Mouse (Mus musculus) midbrain, embryonic 13.5 days (tissue): Measurements from ENCODE around the gene Rps28. TPM values are rescaled to one million over a fixed set of nuclear protein-coding genes. Genes with fewer than 3 reads are reported as not detected.
A peak's percentile ranks its signal among the peaks of the same experiment; 100 is the strongest.
"Not testable (repeated sequence)": the region's sequence is repeated elsewhere in the genome, so short reads cannot be mapped to it uniquely, and the experiment has no call there.

ENCODE experiments used
- ATAC-seq: fragments of 200-750 bp; cut with Nextera tagmentation; 2 replicates; pipeline ENCODE4 v1.8.0; 2017; ENCODE audit warnings: mild to moderate bottlenecking, moderate TSS enrichment, moderate library complexity
- H3K27ac ChIP-seq: fragments of 300-500 bp; sonication (generic); 2 replicates; pipeline ENCODE4 v1.5.1; 2015; ENCODE audit warnings: inconsistent platforms, mild to moderate bottlenecking, moderate library complexity
- H3K27me3 ChIP-seq: fragments of 300-500 bp; sonication (generic); 2 replicates; pipeline ENCODE4 v1.6.1; 2015; ENCODE audit warnings: mild to moderate bottlenecking, inconsistent platforms
- H3K36me3 ChIP-seq: fragments of 300-500 bp; sonication (generic); 2 replicates; pipeline ENCODE4 v1.6.1; 2015; ENCODE audit warnings: mild to moderate bottlenecking, inconsistent platforms
- H3K4me1 ChIP-seq: fragments of 300-500 bp; sonication (generic); replicated peaks from 2 replicates; pipeline ENCODE4 v1.6.1; 2015; ENCODE audit warnings: inconsistent platforms
- H3K4me2 ChIP-seq: fragments of 300-500 bp; sonication (generic); replicated peaks from 2 replicates; pipeline ENCODE4 v1.6.1; 2015; ENCODE audit warnings: moderate library complexity, mild to moderate bottlenecking, inconsistent platforms
- H3K4me3 ChIP-seq: fragments of 300-500 bp; sonication (generic); replicated peaks from 2 replicates; pipeline ENCODE4 v1.5.1; 2015; ENCODE audit warnings: mild to moderate bottlenecking, inconsistent platforms
- H3K9ac ChIP-seq: fragments of 300-500 bp; sonication (generic); replicated peaks from 2 replicates; pipeline ENCODE4 v1.6.1; 2015; ENCODE audit warnings: mild to moderate bottlenecking, inconsistent platforms
- H3K9me3 ChIP-seq: fragments of 300-500 bp; sonication (generic); 2 replicates; pipeline ENCODE4 v1.6.1; 2016; ENCODE audit warnings: mild to moderate bottlenecking, inconsistent platforms
- WGBS: fragments of 180-500 bp; shearing (Covaris S2); methylation state at CpG from one replicate; pipeline ENCODE4 v1.1.7; 2015; 5-methylcytosine and 5-hydroxymethylcytosine counted together
- polyA plus RNA-seq: library from polyadenylated mRNA; unstranded; fragments of >200 nt; fragmentation: Nextera tagmentation; extraction: Ambion mirVana; gene quantifications from 2 replicates; pipeline ENCODE4 v1.2.1, GENCODE M21; 2015

Rps28 gene
- polyA plus RNA-seq, 1 experiment from 2014 or later, result 704 TPM

GRCm38 (mm10) chr17:33825462-33825861 is 1.1 kb upstream of the Rps28 start:
- no peak for ATAC-seq
- H3K27me3 ChIP-seq, result no peaks in the 10 kb centered on the region
- WGBS, result 89% methylated on average over 8 of the region's 8 CpGs
- peak overlapping the region; percentile 82 for H3K4me3 ChIP-seq
- no peaks in the 10 kb centered on the region for H3K9me3 ChIP-seq
- H3K27ac ChIP-seq, result no peak overlapping the region
- peak overlapping the region; percentile 87 for H3K4me2 ChIP-seq
- H3K9ac ChIP-seq, result peak overlapping the region; percentile 85
- peaks cover 44% of the 10 kb centered on the region for H3K36me3 ChIP-seq
- H3K4me1 ChIP-seq, result peaks cover 32% of the 10 kb centered on the region

- Histone ChIP-seq H3K4me3 (peak overlapping the region; percentile 82), H3K36me3 (peaks cover 44% of the 10 kb centered on the region), H3K27ac (peak overlapping the region; percentile 87; the same call in 1 of the 2 replicates), H3K9ac (peak overlapping the region; percentile 85), H3K4me2 (peak overlapping the region; percentile 87), H3K4me1 (peaks cover 32% of the 10 kb centered on the region)
- WGBS, result 11% methylated on average over 6 of the region's 6 CpGs
- not testable (repeated sequence) for H3K27me3 ChIP-seq, H3K9me3 ChIP-seq, ATAC-seq
Observed at GRCm38 (mm10) chr17:33824997-33825330, 602 bp upstream of the Rps28 start.

GRCm38 (mm10) chr17:33823171-33823570 is 1.2 kb downstream of the Rps28 start:
- peak overlapping the region; percentile 82 for H3K4me3 ChIP-seq
- H3K4me1 ChIP-seq, result peaks cover 38% of the 10 kb centered on the region
- not testable (repeated sequence) for H3K27ac ChIP-seq, ATAC-seq, H3K9me3 ChIP-seq, H3K27me3 ChIP-seq
- H3K36me3 ChIP-seq, result peaks cover 47% of the 10 kb centered on the region
- 91% methylated on average over 8 of the region's 8 CpGs for WGBS
- H3K4me2 ChIP-seq, result peak overlapping the region; percentile 76
- H3K9ac ChIP-seq, result peak overlapping the region; percentile 82

- peaks cover 44% of the 10 kb centered on the region for H3K36me3 ChIP-seq
- peak overlapping the region; percentile 76 for H3K4me2 ChIP-seq
- H3K27ac ChIP-seq, result no peak overlapping the region
- peak overlapping the region; percentile 82 for H3K4me3 ChIP-seq
- H3K9ac ChIP-seq, result no peak overlapping the region
- ATAC-seq, result no peak
- H3K9me3 ChIP-seq, result no peaks in the 10 kb centered on the region
- H3K27me3 ChIP-seq, result no peaks in the 10 kb centered on the region
- 86% methylated on average over 1 of the region's 1 CpGs for WGBS
- peaks cover 43% of the 10 kb centered on the region for H3K4me1 ChIP-seq
Observed at GRCm38 (mm10) chr17:33822436-33822959, 1.9 kb downstream of the Rps28 start.

GRCm38 (mm10) chr17:33817969-33818643 is 6.3 kb downstream of the Rps28 start:
- peak overlapping the region; percentile 83 for H3K9ac ChIP-seq
- peak overlapping the region; percentile 78 for H3K4me2 ChIP-seq
- no peaks in the 10 kb centered on the region for H3K9me3 ChIP-seq
- peak overlapping the region; percentile 89 for H3K27ac ChIP-seq
- peak overlapping the region; percentile 56 for H3K4me3 ChIP-seq
- no peaks in the 10 kb centered on the region for H3K27me3 ChIP-seq
- 15% methylated on average over 33 of the region's 33 CpGs for WGBS
- peak; percentile 70 for ATAC-seq
- peaks cover 44% of the 10 kb centered on the region for H3K36me3 ChIP-seq
- peaks cover 34% of the 10 kb centered on the region for H3K4me1 ChIP-seq

GRCm38 (mm10) chr17:33817184-33817968 is 7.0 kb downstream of the Rps28 start:
- Histone ChIP-seq H3K4me3 (peak overlapping the region; percentile 56), H3K27ac (peak overlapping the region; percentile 89), H3K27me3 (peaks cover 5% of the 10 kb centered on the region; the same call in 1 of the 2 replicates), H3K36me3 (peaks cover 39% of the 10 kb centered on the region), H3K9ac (peak overlapping the region; percentile 83), H3K4me1 (peaks cover 27% of the 10 kb centered on the region), H3K4me2 (peak overlapping the region; percentile 78), H3K9me3 (no peaks in the 10 kb centered on the region)
- 1% methylated on average over 86 of the region's 89 CpGs for WGBS
- ATAC-seq, result peak; percentile 97

- H3K4me2 ChIP-seq, result peak overlapping the region; percentile 78
- ATAC-seq, result no peak
- H3K9ac ChIP-seq, result no peak overlapping the region
- H3K4me3 ChIP-seq, result peak overlapping the region; percentile 56
- H3K27me3 ChIP-seq, result peaks cover 6% of the 10 kb centered on the region; the same call in 1 of the 2 replicates
- no peak overlapping the region; the same call in 1 of the 2 replicates for H3K27ac ChIP-seq
- H3K36me3 ChIP-seq, result peaks cover 32% of the 10 kb centered on the region
- H3K9me3 ChIP-seq, result no peaks in the 10 kb centered on the region
- H3K4me1 ChIP-seq, result peaks cover 19% of the 10 kb centered on the region
- WGBS, result 80% methylated on average over 5 of the region's 5 CpGs
Observed at GRCm38 (mm10) chr17:33816612-33817011, 7.8 kb downstream of the Rps28 start.

GRCm38 (mm10) chr17:33815399-33815798 is 9.0 kb downstream of the Rps28 start:
- WGBS, result 93% methylated on average over 6 of the region's 6 CpGs
- ATAC-seq, result no peak
- peaks cover 16% of the 10 kb centered on the region for H3K27me3 ChIP-seq
- no peak overlapping the region for H3K4me3 ChIP-seq
- H3K4me2 ChIP-seq, result no peak overlapping the region
- H3K9me3 ChIP-seq, result no peaks in the 10 kb centered on the region
- peaks cover 19% of the 10 kb centered on the region for H3K36me3 ChIP-seq
- no peak overlapping the region for H3K9ac ChIP-seq
- no peak overlapping the region for H3K27ac ChIP-seq
- H3K4me1 ChIP-seq, result peaks cover 27% of the 10 kb centered on the region

GRCm38 (mm10) chr17:33812990-33813389 is 11.4 kb downstream of the Rps28 start:
- Histone ChIP-seq H3K36me3 (no peaks in the 10 kb centered on the region), H3K27ac (no peak overlapping the region), H3K4me3 (no peak overlapping the region), H3K9ac (no peak overlapping the region), H3K27me3 (peaks cover 16% of the 10 kb centered on the region), H3K4me2 (no peak overlapping the region), H3K9me3 (no peaks in the 10 kb centered on the region), H3K4me1 (peaks cover 21% of the 10 kb centered on the region)
- 77% methylated on average over 4 of the region's 4 CpGs for WGBS
- no peak for ATAC-seq

GRCm38 (mm10) chr17:33812475-33812874 is 11.9 kb downstream of the Rps28 start:
- ATAC-seq, result no peak
- Histone ChIP-seq H3K36me3 (no peaks in the 10 kb centered on the region), H3K9me3 (no peaks in the 10 kb centered on the region), H3K4me1 (peaks cover 19% of the 10 kb centered on the region), H3K27me3 (peaks cover 16% of the 10 kb centered on the region), H3K4me2 (no peak overlapping the region), H3K4me3 (no peak overlapping the region), H3K9ac (no peak overlapping the region), H3K27ac (no peak overlapping the region)
- 72% methylated on average over 3 of the region's 3 CpGs for WGBS

- WGBS, result 30% methylated on average over 7 of the region's 7 CpGs
- peaks cover 11% of the 10 kb centered on the region; the same call in 1 of the 2 replicates for H3K4me1 ChIP-seq
- no peaks in the 10 kb centered on the region for H3K36me3 ChIP-seq
- no peak overlapping the region for H3K9ac ChIP-seq
- H3K9me3 ChIP-seq, result no peaks in the 10 kb centered on the region
- peak overlapping the region; percentile 72 for H3K4me2 ChIP-seq
- ATAC-seq, result peak; percentile 22
- H3K27me3 ChIP-seq, result peaks cover 16% of the 10 kb centered on the region
- peak overlapping the region; percentile 51 for H3K4me3 ChIP-seq
- no peak overlapping the region for H3K27ac ChIP-seq
Observed at GRCm38 (mm10) chr17:33811142-33811516, 13.2 kb downstream of the Rps28 start.
